Mouse (Mus musculus): Measurements from ENCODE around the gene Alk.

DNA sequence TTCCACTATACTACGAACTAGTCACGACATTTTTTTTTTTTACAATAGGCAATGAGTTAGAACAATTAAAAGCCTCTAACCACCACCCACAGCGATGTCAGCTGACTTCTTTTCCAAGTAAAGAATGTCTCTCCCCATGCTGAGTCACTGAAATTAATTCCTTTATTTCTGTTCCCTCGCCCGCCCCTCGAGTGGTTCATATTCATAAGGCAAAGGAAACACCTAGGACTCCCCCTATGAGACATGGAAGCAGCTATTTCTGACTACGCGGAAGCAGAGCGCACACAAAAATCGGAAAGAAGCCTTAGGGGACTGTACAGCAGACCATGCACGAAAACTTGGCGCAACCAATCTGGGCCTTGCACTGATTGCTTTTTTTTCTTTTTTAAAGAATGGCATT lies 735.6 kb downstream of the Alk start:
- TF ChIP-seq CTCF (IDR thresholded peaks at IDR 0.05) (no peak), EP300 (IDR thresholded peaks at IDR 0.05; ENCODE audit: insufficient read depth, low read depth, low read length) (no peak), POLR2A (IDR thresholded peaks at IDR 0.05; ENCODE audit: insufficient read depth, low read depth, low read length) (no peak)
